Mouse (Mus musculus) thymus, adult 2 months (tissue): Measurements from ENCODE around the gene Gm11111. TPM values are rescaled to one million over a fixed set of nuclear protein-coding genes. Genes with fewer than 3 reads are reported as not detected.

Source experiments
- DNase-seq: peaks from one replicate; pipeline ENCODE4 v3.0.0; 2021
- H3K27ac ChIP-seq: fragments of 200-500 bp; 2 replicates; pipeline ENCODE4 v1.5.1; 2012; ENCODE audit warnings: low read length, control low read depth; ENCODE audit not compliant: control insufficient read depth, insufficient read depth
- H3K27me3 ChIP-seq: fragments of 200-500 bp; 2 replicates; pipeline ENCODE4 v1.6.1; 2012; ENCODE audit warnings: mild to moderate bottlenecking, low read length, moderate library complexity, mixed read lengths; ENCODE audit not compliant: control insufficient read depth, insufficient read depth
- H3K36me3 ChIP-seq: fragments of 200-500 bp; 2 replicates; pipeline ENCODE4 v1.6.1; 2012; ENCODE audit warnings: mild to moderate bottlenecking, low read length, moderate library complexity; ENCODE audit not compliant: control insufficient read depth, insufficient read depth
- H3K4me1 ChIP-seq: fragments of 200-500 bp; replicated peaks from 2 replicates; pipeline ENCODE4 v1.6.1; 2012; ENCODE audit warnings: low read length; ENCODE audit not compliant: control insufficient read depth, insufficient read depth
- H3K4me3 ChIP-seq: fragments of 200-500 bp; 2 replicates; pipeline ENCODE4 v1.5.1; 2012; ENCODE audit warnings: mild to moderate bottlenecking, low read length, control low read depth, moderate library complexity; ENCODE audit not compliant: control insufficient read depth, insufficient read depth
- CTCF ChIP-seq: fragments of 200-500 bp; IDR thresholded peaks from 2 replicates; pipeline ENCODE4 v1.5.1; 2012; ENCODE audit warnings: mild to moderate bottlenecking, control low read depth, low read length, moderate library complexity, borderline replicate concordance; ENCODE audit not compliant: control insufficient read depth, poor library complexity, insufficient read depth; ENCODE audit errors: extremely low read depth
- POLR2A ChIP-seq: fragments of 200-500 bp; IDR thresholded peaks from 2 replicates; pipeline ENCODE4 v1.6.1; 2012; ENCODE audit warnings: mild to moderate bottlenecking, low read length, control low read depth, moderate library complexity; ENCODE audit not compliant: control insufficient read depth, poor library complexity, insufficient read depth; ENCODE audit errors: extremely low read depth
- WGBS: fragments of 180-500 bp; shearing (Covaris S2); methylation state at CpG from one replicate; pipeline ENCODE4 v1.1.7; 2018; 5-methylcytosine and 5-hydroxymethylcytosine counted together
- polyA plus RNA-seq: library from polyadenylated mRNA; depleted of rRNA; stranded (reverse); fragments of >200 nt; gene quantifications from 2 replicates; pipeline ENCODE4 v1.2.3, GENCODE M21; 2012; rRNA removed

Gm11111 gene
- not detected in 2 replicates for polyA plus RNA-seq

- H3K4me3 ChIP-seq: no peak within 1 kb of the TSS
- no peaks in the 10 kb centered on the region for H3K27me3 ChIP-seq
- no peak for DNase-seq
- H3K4me1 ChIP-seq: no peaks in the 10 kb centered on the region
- no peak within 1 kb of the TSS for H3K27ac ChIP-seq
- TF ChIP-seq CTCF (no peak), POLR2A (no peak)
- H3K36me3 ChIP-seq: no peaks in the 10 kb centered on the region
Measured at GRCm38 (mm10) chr5:98552395-98552794, at the start of gene Gm11111. Gm11111 (plus strand) TSS chr5:98552695.

- H3K36me3 ChIP-seq: no peaks in the 10 kb centered on the region
- no peaks in the 10 kb centered on the region for H3K4me1 ChIP-seq
- no peaks in the 10 kb centered on the region for H3K27me3 ChIP-seq
- no peak for DNase-seq
- H3K27ac ChIP-seq: no peak overlapping the region
- no peak overlapping the region for H3K4me3 ChIP-seq
- TF ChIP-seq CTCF (no peak), POLR2A (no peak)
- 88% methylated on average over 7 of the region's 7 CpGs for WGBS
Measured at GRCm38 (mm10) chr5:98516214-98516613, 36.3 kb upstream of the Gm11111 start.

GRCm38 (mm10) chr5:98520118-98520517, 32.4 kb upstream of the Gm11111 start:
- TF ChIP-seq POLR2A (no peak), CTCF (no peak)
- Histone ChIP-seq H3K27ac (no peak overlapping the region), H3K36me3 (no peaks in the 10 kb centered on the region), H3K27me3 (no peaks in the 10 kb centered on the region), H3K4me3 (no peak overlapping the region), H3K4me1 (no peaks in the 10 kb centered on the region)
- DNase-seq: no peak
- WGBS: 89% methylated on average over 2 of the region's 2 CpGs

GRCm38 (mm10) chr5:98522270-98522977, 30.1 kb upstream of the Gm11111 start:
- TF ChIP-seq CTCF: no peak
- Histone ChIP-seq H3K4me3 (no peak overlapping the region), H3K27ac (no peak overlapping the region), H3K27me3 (no peaks in the 10 kb centered on the region), H3K36me3 (no peaks in the 10 kb centered on the region), H3K4me1 (no peaks in the 10 kb centered on the region)
- no peak for DNase-seq
- 91% methylated on average over 7 of the region's 7 CpGs for WGBS

DNA sequence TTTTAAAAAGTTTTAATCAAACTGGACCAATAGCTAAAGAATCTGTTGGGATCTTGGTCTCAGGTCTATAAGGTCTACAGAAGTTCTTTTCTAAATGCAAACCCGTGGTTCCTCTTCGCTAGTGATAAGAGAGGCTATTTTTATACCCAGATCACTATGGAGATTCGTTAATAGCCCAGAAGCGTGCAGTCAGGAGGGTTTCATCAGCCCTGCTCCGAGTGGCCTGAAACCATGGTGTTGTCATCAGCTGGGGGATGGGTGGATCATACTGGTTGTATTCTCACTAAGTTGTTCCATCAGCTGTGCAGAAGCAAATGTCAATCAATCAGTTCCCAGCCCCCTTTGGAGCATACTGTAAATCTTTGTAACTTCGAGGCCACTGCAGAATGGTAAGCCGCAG, 29.4 kb upstream of the Gm11111 start:
- Histone ChIP-seq H3K27ac (no peak overlapping the region), H3K4me3 (no peak overlapping the region), H3K36me3 (no peaks in the 10 kb centered on the region), H3K27me3 (no peaks in the 10 kb centered on the region), H3K4me1 (no peaks in the 10 kb centered on the region)
- TF ChIP-seq CTCF (no peak), POLR2A (no peak)
- 82% methylated on average over 7 of the region's 7 CpGs for WGBS
- DNase-seq: no peak

DNA sequence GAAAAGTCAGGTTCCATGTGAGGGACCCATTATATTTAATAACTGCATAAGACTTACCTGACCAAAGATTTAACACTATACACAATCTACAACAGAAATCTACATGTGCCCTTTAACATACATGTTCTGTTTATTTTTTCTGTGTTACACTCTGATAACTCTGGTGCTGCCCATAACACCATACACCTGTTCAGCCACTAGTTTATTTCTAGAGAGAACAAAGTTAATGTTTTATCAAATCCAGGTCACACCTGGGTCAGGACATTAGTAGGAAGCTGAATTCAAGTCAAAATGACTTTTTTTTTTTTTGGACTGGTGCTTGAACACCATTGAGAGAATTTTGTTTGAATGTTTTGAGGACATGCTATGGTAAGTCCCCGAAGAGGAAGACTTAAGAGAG, 28.7 kb upstream of the Gm11111 start:
- H3K27me3 ChIP-seq: no peaks in the 10 kb centered on the region
- no peaks in the 10 kb centered on the region for H3K36me3 ChIP-seq
- H3K4me1 ChIP-seq: no peaks in the 10 kb centered on the region
- TF ChIP-seq CTCF: no peak
- TF ChIP-seq POLR2A: no peak
- no peak overlapping the region for H3K27ac ChIP-seq
- DNase-seq: no peak
- WGBS: 88% methylated on average over 1 of the region's 1 CpGs
- no peak overlapping the region for H3K4me3 ChIP-seq

DNA sequence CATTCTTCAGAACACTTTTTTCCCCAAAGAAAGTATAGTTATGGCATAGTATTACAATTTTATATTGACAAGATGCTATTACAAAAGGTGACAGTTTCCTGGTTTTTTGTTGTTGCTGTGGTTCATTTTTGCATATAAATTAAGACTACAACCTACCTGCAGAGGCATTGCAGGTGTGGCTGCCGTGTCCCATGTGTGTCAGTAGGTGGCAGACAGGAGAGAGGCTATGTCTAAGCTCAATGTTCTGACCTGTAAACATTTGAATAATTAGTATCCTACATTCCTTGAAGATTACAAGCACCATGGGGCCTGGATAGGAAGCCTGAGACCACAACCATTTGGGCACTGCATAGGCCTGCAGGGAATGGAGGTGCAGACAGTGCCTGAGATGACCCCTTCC, 11.2 kb upstream of the Gm11111 start:
- Histone ChIP-seq H3K4me1 (no peaks in the 10 kb centered on the region), H3K27me3 (no peaks in the 10 kb centered on the region), H3K4me3 (no peak overlapping the region), H3K36me3 (no peaks in the 10 kb centered on the region), H3K27ac (no peak overlapping the region)
- no peak for DNase-seq
- TF ChIP-seq POLR2A (no peak), CTCF (no peak)
- WGBS: 90% methylated on average over 1 of the region's 1 CpGs
